Mouse (Mus musculus) inflammation-experienced regulatory T-cells (primary cell): ENCODE measurements around the gene Serp2. TPM values are rescaled to one million over a fixed set of nuclear protein-coding genes. Genes with fewer than 3 reads are reported as not detected.

ENCODE experiments used
- polyA plus RNA-seq, 2 experiments: library from polyadenylated mRNA; unstranded; fragments of 100-300 nt; shearing (Covaris generic); gene quantifications; one replicate each; pipeline ENCODE4 v1.2.1; 2017

Serp2 gene
- polyA plus RNA-seq, result 1 to 10 TPM; 3.0 to 6.1 TPM

DNA sequence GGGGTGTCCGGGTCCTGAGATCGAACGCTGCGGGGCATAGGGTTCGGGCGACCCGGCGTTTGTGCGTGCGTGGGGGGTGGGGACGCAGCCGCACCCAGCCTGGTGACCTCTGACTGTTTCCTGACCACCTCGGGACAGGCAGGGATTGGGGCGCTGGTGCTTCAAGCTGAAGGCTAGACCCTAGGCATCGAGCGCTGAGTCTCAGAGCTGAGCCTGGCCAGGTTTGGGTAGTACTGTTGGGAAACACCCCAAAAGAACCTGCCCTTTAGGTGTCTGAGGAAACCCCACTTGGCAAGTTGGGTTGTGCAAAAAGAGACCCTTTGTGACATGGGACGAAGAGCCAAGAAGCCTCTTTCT is at the start of gene Serp2:
Gene Serp2, minus strand, starts transcription at position 38 of the 357 bp plus-strand sequence.

Other genes starting within 250 kb of the Serp2 start
- gene Tsc22d1, start 141.9 kb downstream of the Serp2 start, polyA plus RNA-seq, result 1 to 10 TPM; 5.6 to 5.8 TPM